Mouse (Mus musculus) pancreas, adult 10 weeks (tissue): Measurements from ENCODE around the gene Kctd18. TPM values are rescaled to one million over a fixed set of nuclear protein-coding genes. Genes with fewer than 3 reads are reported as not detected.

Experiments used
- polyA plus RNA-seq: library from polyadenylated mRNA; stranded (reverse); fragments of 350-450 nt; fragmentation: Illumina TruSeq; extraction: RNeasy Lipid Tissue Mini Kit (QIAGEN cat#74804); gene quantifications from one replicate; pipeline ENCODE4 v1.2.3, GENCODE M21; 2015; ENCODE audit warnings: low read depth, low replicate concordance; ENCODE audit not compliant: insufficient read depth

The Kctd18 gene
- polyA plus RNA-seq, result 5.6 TPM

GRCm38 (mm10) chr1:58018856-58019255 lies at the start of gene Kctd18:
Gene Kctd18 (minus strand): TSS chr1:58018956.

GRCm38 (mm10) chr1:58029636-58030117 lies 10.9 kb upstream of the Kctd18 start, which contains the start of gene Aox1:
Gene Aox1 (plus strand): TSS chr1:58029931.

GRCm38 (mm10) chr1:57995432-57996132 lies 23.2 kb downstream of the Kctd18 start, which contains the start of gene Sgo2a:
Gene Sgo2a (plus strand): TSS chr1:57995971.

Other genes starting within 250 kb of the Kctd18 start
- 2.6 TPM for gene Spats2l, start 244.8 kb downstream of the Kctd18 start, polyA plus RNA-seq
- not detected for gene Sgo2a, start 23.0 kb downstream of the Kctd18 start, polyA plus RNA-seq
- gene Aox1, start 11.0 kb upstream of the Kctd18 start, polyA plus RNA-seq, result 1.9 TPM
- gene Aox3, start 94.2 kb upstream of the Kctd18 start, polyA plus RNA-seq, result 0.74 TPM
- not detected for gene Aox4, start 191.4 kb upstream of the Kctd18 start, polyA plus RNA-seq